Mouse (Mus musculus) liver, embryonic 12.5 days (tissue): ENCODE data around the gene Pcsk5. TPM values are rescaled to one million over a fixed set of nuclear protein-coding genes. Genes with fewer than 3 reads are reported as not detected.

ENCODE experiments used
- ATAC-seq: fragments of 200-750 bp; cut with Nextera tagmentation; 2 replicates; pipeline ENCODE4 v1.8.0; 2017; ENCODE audit warnings: moderate number of reproducible peaks, mild to moderate bottlenecking, moderate library complexity
- H3K27ac ChIP-seq: fragments of 300-500 bp; sonication (generic); 2 replicates; pipeline ENCODE4 v1.5.1; 2016; ENCODE audit warnings: mild to moderate bottlenecking
- H3K27me3 ChIP-seq: fragments of 300-500 bp; sonication (generic); replicated peaks from 2 replicates; pipeline ENCODE4 v1.6.1; 2016; ENCODE audit warnings: mild to moderate bottlenecking, moderate library complexity
- H3K36me3 ChIP-seq: fragments of 300-500 bp; sonication (generic); 2 replicates; pipeline ENCODE4 v1.6.1; 2016; ENCODE audit warnings: mild to moderate bottlenecking, moderate library complexity
- H3K4me1 ChIP-seq: fragments of 300-500 bp; sonication (generic); 2 replicates; pipeline ENCODE4 v1.6.1; 2016
- H3K4me2 ChIP-seq: fragments of 300-500 bp; sonication (generic); 2 replicates; pipeline ENCODE4 v1.6.1; 2016; ENCODE audit warnings: mild to moderate bottlenecking, moderate library complexity
- H3K4me3 ChIP-seq: fragments of 300-500 bp; sonication (generic); 2 replicates; pipeline ENCODE4 v1.5.1; 2016; ENCODE audit warnings: mild to moderate bottlenecking, moderate library complexity
- H3K9ac ChIP-seq: fragments of 300-500 bp; sonication (generic); 2 replicates; pipeline ENCODE4 v1.6.1; 2016; ENCODE audit warnings: mild to moderate bottlenecking, moderate library complexity
- H3K9me3 ChIP-seq: fragments of 300-500 bp; sonication (generic); replicated peaks from 2 replicates; pipeline ENCODE4 v1.6.1; 2016; ENCODE audit warnings: mild to moderate bottlenecking, moderate library complexity
- WGBS: fragments of 180-500 bp; shearing (Covaris S2); methylation state at CpG from one replicate; pipeline ENCODE4 v1.1.7; 2016; ENCODE audit not compliant: insufficient replicate concordance; 5-methylcytosine and 5-hydroxymethylcytosine counted together
- polyA plus RNA-seq: library from polyadenylated mRNA; unstranded; fragments of >200 nt; fragmentation: Nextera tagmentation; extraction: Ambion mirVana; gene quantifications from 2 replicates; pipeline ENCODE4 v1.2.1, GENCODE M21; 2016

The Pcsk5 gene
- polyA plus RNA-seq, 1 experiment from 2014 or later, result 2.9 TPM

GRCm38 (mm10) chr19:17400571-17400970, 436.9 kb downstream of the Pcsk5 start:
- H3K9me3 ChIP-seq, result no peaks in the 10 kb centered on the region
- 75% methylated on average over 4 of the region's 4 CpGs for WGBS
- H3K9ac ChIP-seq, result no peak overlapping the region
- no peak overlapping the region for H3K4me2 ChIP-seq
- peaks cover 14% of the 10 kb centered on the region for H3K4me1 ChIP-seq
- ATAC-seq, result no peak
- no peak overlapping the region for H3K27ac ChIP-seq
- H3K4me3 ChIP-seq, result no peak overlapping the region
- peaks cover 55% of the 10 kb centered on the region for H3K36me3 ChIP-seq
- no peaks in the 10 kb centered on the region for H3K27me3 ChIP-seq

DNA sequence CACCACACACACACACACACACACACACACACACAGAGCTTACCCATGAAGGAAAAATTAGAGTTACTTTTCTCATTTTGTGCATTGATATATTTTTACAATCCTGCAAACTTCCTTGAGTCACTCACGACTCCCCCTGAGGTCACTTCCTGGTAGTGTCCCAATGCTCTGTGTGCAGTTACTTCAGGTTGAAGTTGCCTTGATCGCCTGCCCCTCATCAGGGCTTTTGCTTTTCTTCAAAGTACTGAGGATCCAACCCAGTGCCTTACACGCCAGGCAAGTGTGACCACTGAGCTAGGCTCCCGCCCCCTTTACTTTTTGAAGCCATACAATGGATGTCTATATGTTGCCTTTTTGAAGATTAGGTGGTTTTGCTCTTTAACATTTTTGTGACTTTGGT, 437.5 kb downstream of the Pcsk5 start:
- Histone ChIP-seq H3K4me1 (peaks cover 20% of the 10 kb centered on the region), H3K9ac (no peak overlapping the region), H3K36me3 (peaks cover 58% of the 10 kb centered on the region), H3K27me3 (no peaks in the 10 kb centered on the region), H3K27ac (no peak overlapping the region), H3K4me3 (no peak overlapping the region), H3K9me3 (no peaks in the 10 kb centered on the region), H3K4me2 (no peak overlapping the region)
- WGBS, result 79% methylated on average over 4 of the region's 4 CpGs
- ATAC-seq, result no peak

DNA sequence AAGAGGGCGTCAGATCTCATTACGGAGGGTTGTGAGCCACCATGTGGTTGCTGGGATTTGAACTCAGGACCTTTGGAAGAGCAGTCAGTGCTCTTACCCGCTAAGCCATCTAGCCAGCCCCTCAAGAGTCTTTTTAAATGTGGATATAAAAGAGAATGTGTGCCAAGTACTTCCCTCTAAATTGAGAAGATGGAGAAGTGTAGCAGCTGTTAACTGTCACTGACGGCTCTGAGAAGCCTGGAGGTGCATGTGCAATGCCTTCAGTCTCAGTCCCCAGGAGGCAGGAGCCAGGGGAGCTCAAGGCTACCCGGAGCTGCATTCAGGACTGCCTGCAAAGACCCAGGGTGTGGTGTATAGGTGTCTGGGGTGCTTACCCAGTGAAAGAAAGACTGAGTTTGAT, 439.5 kb downstream of the Pcsk5 start:
- WGBS, result 74% methylated on average over 5 of the region's 5 CpGs
- H3K27me3 ChIP-seq, result no peaks in the 10 kb centered on the region
- no peak overlapping the region for H3K4me3 ChIP-seq
- no peaks in the 10 kb centered on the region for H3K9me3 ChIP-seq
- no peak overlapping the region for H3K4me2 ChIP-seq
- peaks cover 30% of the 10 kb centered on the region for H3K4me1 ChIP-seq
- peaks cover 58% of the 10 kb centered on the region for H3K36me3 ChIP-seq
- ATAC-seq, result no peak
- no peak overlapping the region for H3K27ac ChIP-seq
- H3K9ac ChIP-seq, result no peak overlapping the region

- no peak overlapping the region for H3K4me3 ChIP-seq
- H3K4me1 ChIP-seq, result peaks cover 32% of the 10 kb centered on the region
- 0 out of 2 replicates have a peak overlapping the region, but pooled peaks have one; percentile 19 for H3K9ac ChIP-seq
- H3K27me3 ChIP-seq, result no peaks in the 10 kb centered on the region
- H3K36me3 ChIP-seq, result peaks cover 58% of the 10 kb centered on the region
- no peak for ATAC-seq
- 46% methylated on average over 4 of the region's 4 CpGs for WGBS
- H3K4me2 ChIP-seq, result no peak overlapping the region
- H3K27ac ChIP-seq, result no peak overlapping the region; the same call in 1 of the 2 replicates
- no peaks in the 10 kb centered on the region for H3K9me3 ChIP-seq
Measured at GRCm38 (mm10) chr19:17396802-17397201, 440.6 kb downstream of the Pcsk5 start.

GRCm38 (mm10) chr19:17393841-17394591, 443.4 kb downstream of the Pcsk5 start, which contains the start of gene Rfk:
Gene Rfk (plus strand): TSS chr19:17394043.
- peak; percentile 98 for ATAC-seq
- H3K36me3 ChIP-seq, result peaks cover 36% of the 10 kb centered on the region
- under 1% methylated on average over 83 of the region's 83 CpGs for whole genome bisulfite sequencing
- peak within 1 kb of the TSS; percentile 74 for H3K4me2 ChIP-seq
- peaks cover 40% of the 10 kb centered on the region for H3K4me1 ChIP-seq
- H3K4me3 ChIP-seq, result peak within 1 kb of the TSS; percentile 96
- H3K27ac ChIP-seq, result peak within 1 kb of the TSS; percentile 91
- no peaks in the 10 kb centered on the region for H3K27me3 ChIP-seq
- no peaks in the 10 kb centered on the region for H3K9me3 ChIP-seq
- H3K9ac ChIP-seq, result peak within 1 kb of the TSS; percentile 95

DNA sequence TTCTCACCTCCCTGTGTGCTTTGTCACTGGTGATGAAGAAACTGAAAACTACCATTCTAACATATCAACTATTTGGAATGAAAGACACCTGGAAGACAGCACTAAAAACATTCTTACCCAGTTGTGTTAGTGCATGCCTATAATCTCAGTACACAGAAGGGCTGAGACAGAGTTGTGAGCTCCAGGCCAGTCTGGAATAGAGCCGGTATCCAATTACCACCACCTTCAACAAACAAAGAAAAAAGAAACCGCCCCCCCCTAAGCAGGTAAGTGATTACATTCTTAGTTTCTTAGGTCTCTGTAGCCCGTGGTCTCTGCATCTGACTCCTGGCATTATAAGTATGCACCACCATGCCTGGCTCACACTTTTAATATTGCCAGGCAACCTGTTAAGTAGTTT, 444.6 kb downstream of the Pcsk5 start:
- ATAC-seq, result no peak
- Histone ChIP-seq H3K4me1 (peaks cover 43% of the 10 kb centered on the region), H3K36me3 (peaks cover 25% of the 10 kb centered on the region), H3K4me3 (peak overlapping the region; percentile 96), H3K27ac (no peak overlapping the region), H3K4me2 (peak overlapping the region; percentile 74), H3K27me3 (no peaks in the 10 kb centered on the region), H3K9ac (no peak overlapping the region), H3K9me3 (no peaks in the 10 kb centered on the region)
- WGBS, result 37% methylated on average over 3 of the region's 3 CpGs

DNA sequence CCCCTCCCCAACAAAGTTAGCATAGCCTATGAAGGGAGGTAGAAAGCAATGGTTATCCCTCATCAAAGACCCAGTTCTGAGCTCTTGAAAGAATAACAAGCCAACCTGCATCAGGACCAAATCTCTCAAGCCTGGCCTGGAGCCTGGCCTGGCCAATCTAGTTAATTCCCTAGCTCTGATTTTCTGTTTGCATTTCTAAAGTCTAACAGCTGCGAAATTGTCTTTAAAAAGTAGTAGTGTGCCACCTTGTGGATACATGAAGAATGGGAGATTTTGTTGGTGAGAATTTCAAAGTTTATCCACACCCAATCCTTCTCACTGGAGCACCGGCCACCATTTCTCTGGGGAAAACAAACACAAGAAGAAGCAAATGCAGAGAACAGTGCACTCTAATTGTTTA, 449.0 kb downstream of the Pcsk5 start:
- no peak overlapping the region for H3K4me3 ChIP-seq
- H3K27me3 ChIP-seq, result no peaks in the 10 kb centered on the region
- no peak overlapping the region for H3K27ac ChIP-seq
- ATAC-seq, result no peak
- H3K4me2 ChIP-seq, result no peak overlapping the region
- 9% methylated on average over 2 of the region's 2 CpGs for WGBS
- peaks cover 30% of the 10 kb centered on the region for H3K4me1 ChIP-seq
- no peaks in the 10 kb centered on the region for H3K9me3 ChIP-seq
- H3K36me3 ChIP-seq, result no peaks in the 10 kb centered on the region
- H3K9ac ChIP-seq, result no peak overlapping the region

- ATAC-seq, result no peak
- H3K9me3 ChIP-seq, result no peaks in the 10 kb centered on the region
- WGBS, result 74% methylated on average over 6 of the region's 6 CpGs
Measured at GRCm38 (mm10) chr19:17386424-17386823, 451.0 kb downstream of the Pcsk5 start.

DNA sequence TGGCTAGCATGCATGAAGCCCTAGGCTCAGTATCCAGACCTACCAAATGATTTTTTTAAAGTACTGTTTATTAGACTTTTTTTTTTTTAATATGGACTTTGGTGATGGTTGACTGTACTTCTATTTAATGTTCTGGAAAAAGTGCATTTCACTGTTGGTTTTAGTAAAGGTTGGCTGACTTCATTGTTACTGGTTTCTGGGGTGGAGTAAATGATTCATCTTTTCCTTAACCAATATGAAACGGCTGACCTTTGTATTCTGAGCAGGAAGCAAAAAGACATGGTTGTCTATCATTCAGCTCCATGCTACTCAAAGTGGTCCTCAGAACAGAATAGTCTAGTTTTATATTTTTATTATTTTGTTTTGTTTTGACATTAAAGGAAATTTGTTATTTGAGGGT, 452.0 kb downstream of the Pcsk5 start:
- no peak overlapping the region for H3K9ac ChIP-seq
- H3K4me1 ChIP-seq, result peaks cover 24% of the 10 kb centered on the region
- H3K4me2 ChIP-seq, result no peak overlapping the region
- no peak overlapping the region for H3K4me3 ChIP-seq
- no peaks in the 10 kb centered on the region; the same call in 1 of the 2 replicates for H3K27me3 ChIP-seq
- H3K36me3 ChIP-seq, result no peaks in the 10 kb centered on the region
- 54% methylated on average over 1 of the region's 1 CpGs for WGBS
- no peaks in the 10 kb centered on the region for H3K9me3 ChIP-seq
- H3K27ac ChIP-seq, result no peak overlapping the region
- ATAC-seq, result no peak

More at GRCm38 (mm10) chr19:17386424-17386823, 451.0 kb downstream of the Pcsk5 start:
- H3K4me2 ChIP-seq, result no peak overlapping the region
- H3K36me3 ChIP-seq, result no peaks in the 10 kb centered on the region
- no peak overlapping the region for H3K27ac ChIP-seq
- H3K4me1 ChIP-seq, result peaks cover 24% of the 10 kb centered on the region
- H3K9ac ChIP-seq, result no peak overlapping the region
- no peaks in the 10 kb centered on the region; the same call in 1 of the 2 replicates for H3K27me3 ChIP-seq
- no peak overlapping the region for H3K4me3 ChIP-seq

GRCm38 (mm10) chr19:17385022-17385421, 452.4 kb downstream of the Pcsk5 start:
- 65% methylated on average over 4 of the region's 4 CpGs for WGBS
- H3K27me3 ChIP-seq, result no peaks in the 10 kb centered on the region; the same call in 1 of the 2 replicates
- peaks cover 24% of the 10 kb centered on the region for H3K4me1 ChIP-seq
- no peak overlapping the region for H3K4me3 ChIP-seq
- H3K9me3 ChIP-seq, result no peaks in the 10 kb centered on the region
- no peaks in the 10 kb centered on the region for H3K36me3 ChIP-seq
- no peak overlapping the region for H3K27ac ChIP-seq
- no peak overlapping the region for H3K4me2 ChIP-seq
- no peak overlapping the region for H3K9ac ChIP-seq
- ATAC-seq, result peak; percentile 46; the same call in 1 of the 2 replicates

- no peak overlapping the region for H3K4me2 ChIP-seq
- no peaks in the 10 kb centered on the region for H3K36me3 ChIP-seq
- H3K4me3 ChIP-seq, result no peak overlapping the region
- ATAC-seq, result no peak
- H3K4me1 ChIP-seq, result peaks cover 12% of the 10 kb centered on the region
- WGBS, result 48% methylated on average over 6 of the region's 6 CpGs
- H3K27ac ChIP-seq, result no peak overlapping the region
- no peaks in the 10 kb centered on the region; the same call in 1 of the 2 replicates for H3K27me3 ChIP-seq
- H3K9ac ChIP-seq, result no peak overlapping the region
- no peaks in the 10 kb centered on the region for H3K9me3 ChIP-seq
Measured at GRCm38 (mm10) chr19:17382807-17383397, 454.5 kb downstream of the Pcsk5 start.
